Mouse (Mus musculus) ovary, postnatal 36 days (tissue): ENCODE results near the gene Fermt3.

ENCODE experiments used
- DNase-seq: peaks from one replicate; pipeline ENCODE4 v3.0.0; 2022; ENCODE audit warnings: low spot score, mixed read lengths

The Fermt3 gene

GRCm38 (mm10) chr19:6990712-6991111 lies 28.6 kb downstream of the Fermt3 start:
- DNase-seq, result no peak

GRCm38 (mm10) chr19:6989251-6989650 lies 30.0 kb downstream of the Fermt3 start:
- no peak for DNase-seq

- no peak for DNase-seq
These were observed 31.4 kb downstream of the Fermt3 start for GRCm38 (mm10) chr19:6987904-6988285.

- peak; percentile 80 for DNase-seq
These were observed 32.0 kb downstream of the Fermt3 start, which contains the start of gene Vegfb for GRCm38 (mm10) chr19:6987061-6987903. TSS of gene Vegfb (minus strand) at chr19:6987651.

GRCm38 (mm10) chr19:6985951-6986708 lies 33.1 kb downstream of the Fermt3 start:
- DNase-seq, result no peak

GRCm38 (mm10) chr19:6985300-6985699 lies 34.0 kb downstream of the Fermt3 start:
- no peak for DNase-seq

GRCm38 (mm10) chr19:6983621-6984020 lies 35.6 kb downstream of the Fermt3 start:
- no peak for DNase-seq

- no peak for DNase-seq
These were observed 37.8 kb downstream of the Fermt3 start for GRCm38 (mm10) chr19:6981465-6981864.

GRCm38 (mm10) chr19:6980381-6981093 lies 38.7 kb downstream of the Fermt3 start, which contains the start of gene Fkbp2:
TSS of gene Fkbp2 (minus strand) at chr19:6980501.
- peak; percentile 99 for DNase-seq

- peak; percentile 100 for DNase-seq
These were observed 39.5 kb downstream of the Fermt3 start for GRCm38 (mm10) chr19:6979486-6980380.

GRCm38 (mm10) chr19:6979001-6979479 lies 40.2 kb downstream of the Fermt3 start:
- DNase-seq, result peak; percentile 51

GRCm38 (mm10) chr19:6978639-6978974 lies 40.7 kb downstream of the Fermt3 start:
- DNase-seq, result no peak

GRCm38 (mm10) chr19:6977759-6978638 lies 41.3 kb downstream of the Fermt3 start:
- DNase-seq, result no peak

GRCm38 (mm10) chr19:6975537-6976521 lies 43.4 kb downstream of the Fermt3 start, which contains the start of gene Plcb3:
TSS of gene Plcb3 (minus strand) at chr19:6976470.
- DNase-seq, result peak; percentile 71

- peak; percentile 84 for DNase-seq
These were observed 44.8 kb downstream of the Fermt3 start, which contains the start of gene Ppp1r14b for GRCm38 (mm10) chr19:6974211-6975205. TSS of gene Ppp1r14b (plus strand) at chr19:6974968.

GRCm38 (mm10) chr19:6973581-6974190 lies 45.6 kb downstream of the Fermt3 start:
- no peak for DNase-seq
